Mouse (Mus musculus): ENCODE measurements around the gene Rab43.

DNA sequence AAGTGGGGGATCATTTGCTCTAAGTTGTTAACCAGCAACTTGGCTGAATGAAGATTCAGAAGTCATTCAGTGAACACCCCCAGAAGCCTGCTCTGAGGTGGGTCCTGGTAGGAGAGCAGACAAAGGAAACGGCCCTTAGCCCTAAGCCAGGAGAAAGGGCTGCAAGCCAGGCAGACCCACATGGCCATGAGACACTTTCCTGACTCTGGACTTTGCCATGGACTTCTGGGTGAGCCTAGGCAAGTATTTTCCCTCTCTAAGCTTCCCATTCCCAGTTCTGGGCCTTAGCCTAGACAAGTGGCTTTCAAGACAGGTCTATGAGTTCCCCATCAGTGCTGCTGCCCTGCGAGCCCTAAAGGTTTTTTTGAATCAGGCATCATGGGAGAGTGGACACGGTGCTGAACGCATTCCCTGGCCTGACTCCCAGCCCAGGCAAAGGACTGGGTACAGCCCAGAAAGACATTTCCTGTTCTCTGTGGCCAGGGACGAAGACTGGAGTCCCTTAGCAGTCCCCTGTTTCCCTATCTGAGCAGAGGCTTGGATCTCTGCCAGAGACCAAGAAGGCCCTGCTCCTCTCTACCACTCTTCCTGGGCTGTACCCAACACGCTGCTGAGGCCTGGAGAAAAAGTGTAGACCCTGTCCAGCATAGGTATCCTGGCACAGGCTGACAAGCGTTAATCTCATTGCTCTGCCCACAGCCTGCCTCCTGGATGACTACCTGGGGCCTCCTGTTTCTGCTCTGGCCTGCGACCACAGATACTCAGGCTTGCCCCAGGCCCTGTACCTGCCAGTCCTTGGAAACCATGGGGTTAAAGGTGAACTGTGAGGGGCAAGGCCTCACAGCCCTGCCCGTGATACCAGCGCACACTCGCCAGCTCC lies 33.4 kb downstream of the Rab43 start:
- TF ChIP-seq POLR2A (IDR thresholded peaks at IDR 0.05; ENCODE audit: insufficient read depth, low read length) (no peak), CTCF (IDR thresholded peaks at IDR 0.05; ENCODE audit: low read depth, low read length) (no peak), EP300 (IDR thresholded peaks at IDR 0.05; ENCODE audit: insufficient read depth, low read depth, low read length) (no peak)

All from ES-Bruce4 (cell line).